Mouse (Mus musculus) midbrain, embryonic 16.5 days (tissue): ENCODE results near the gene Lrrtm1. TPM values are rescaled to one million over a fixed set of nuclear protein-coding genes. Genes with fewer than 3 reads are reported as not detected.

Experiments used
- ATAC-seq: fragments of 200-750 bp; cut with Nextera tagmentation; 2 replicates; pipeline ENCODE4 v1.8.0; 2017; ENCODE audit warnings: moderate TSS enrichment
- H3K27ac ChIP-seq: fragments of 300-500 bp; sonication (generic); 2 replicates; pipeline ENCODE4 v1.5.1; 2014; ENCODE audit warnings: mild to moderate bottlenecking, low read length, mixed read lengths
- H3K27me3 ChIP-seq: fragments of 300-500 bp; sonication (generic); 2 replicates; pipeline ENCODE4 v1.6.1; 2014; ENCODE audit warnings: low read depth, low read length, mixed read lengths; ENCODE audit not compliant: control insufficient read depth, insufficient read depth
- H3K36me3 ChIP-seq: fragments of 300-500 bp; sonication (generic); 2 replicates; pipeline ENCODE4 v1.6.1; 2014; ENCODE audit warnings: mild to moderate bottlenecking, low read length, moderate library complexity, mixed read lengths; ENCODE audit not compliant: control insufficient read depth, insufficient read depth
- H3K4me1 ChIP-seq: fragments of 300-500 bp; sonication (generic); 2 replicates; pipeline ENCODE4 v1.6.1; 2014; ENCODE audit warnings: mild to moderate bottlenecking, low read length, mixed read lengths; ENCODE audit not compliant: control insufficient read depth, insufficient read depth
- H3K4me2 ChIP-seq: fragments of 300-500 bp; sonication (generic); 2 replicates; pipeline ENCODE4 v1.6.1; 2014; ENCODE audit warnings: mild to moderate bottlenecking, low read length, mixed read lengths
- H3K4me3 ChIP-seq: fragments of 300-500 bp; sonication (generic); 2 replicates; pipeline ENCODE4 v1.5.1; 2014; ENCODE audit warnings: low read depth, mild to moderate bottlenecking, low read length, moderate library complexity, mixed read lengths
- H3K9ac ChIP-seq: fragments of 300-500 bp; sonication (generic); 2 replicates; pipeline ENCODE4 v1.6.1; 2014; ENCODE audit warnings: low read depth, low read length, mixed read lengths
- H3K9me3 ChIP-seq: fragments of 300-500 bp; sonication (generic); replicated peaks from 2 replicates; pipeline ENCODE4 v1.6.1; 2014; ENCODE audit warnings: mild to moderate bottlenecking, low read length, mixed read lengths; ENCODE audit not compliant: control insufficient read depth, poor library complexity, severe bottlenecking
- WGBS: fragments of 180-500 bp; shearing (Covaris S2); extraction: QIAGEN DNeasy Blood & Tissue Kit; methylation state at CpG from one replicate; pipeline ENCODE4 v1.1.7; 2014; 5-methylcytosine and 5-hydroxymethylcytosine counted together
- polyA plus RNA-seq: library from polyadenylated mRNA; unstranded; fragments of >200 nt; fragmentation: Nextera tagmentation; extraction: Ambion mirVana; gene quantifications from 2 replicates; pipeline ENCODE4 v1.2.1, GENCODE M21; 2015

Lrrtm1 gene
- polyA plus RNA-seq, 1 experiment from 2014 or later = 60.7 TPM

DNA sequence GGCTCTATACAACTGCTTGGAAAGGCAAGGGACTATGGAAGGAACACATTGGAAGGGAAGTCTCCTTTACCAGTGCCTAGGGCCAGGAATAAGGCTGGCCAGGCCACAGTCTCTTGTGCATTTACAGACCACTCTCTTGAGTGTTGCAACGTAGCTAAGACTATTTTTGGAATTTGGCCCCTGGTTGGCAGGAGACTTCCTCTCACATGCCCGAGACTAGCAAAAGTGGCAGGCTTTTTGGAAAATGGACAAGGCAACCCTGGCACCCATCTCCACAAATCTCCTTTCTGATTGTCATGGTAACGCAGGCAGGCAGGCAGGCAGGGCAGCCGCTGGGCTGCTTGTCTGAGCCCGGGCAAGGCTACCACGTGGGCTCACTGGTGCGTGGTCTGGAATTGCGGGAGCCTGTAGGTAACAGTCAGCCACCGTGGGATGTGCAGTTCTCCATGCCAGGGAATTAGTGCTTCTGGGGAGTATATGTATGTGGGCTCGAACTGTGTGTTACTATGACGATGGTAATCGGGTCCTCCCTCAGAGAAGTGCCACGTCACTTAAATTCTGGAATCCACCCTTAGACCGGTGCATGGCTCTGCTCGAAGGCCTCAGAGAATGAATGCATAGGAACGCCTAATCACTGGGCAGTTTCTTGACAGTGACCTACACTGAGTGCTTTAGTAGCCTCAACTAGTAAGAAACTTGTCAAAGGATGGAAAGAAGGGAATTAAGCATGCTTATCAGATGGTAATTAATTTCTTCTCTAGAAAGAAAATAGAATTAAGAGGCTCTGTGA, 19.4 kb upstream of the Lrrtm1 start:
- Histone ChIP-seq H3K9me3 (no peaks in the 10 kb centered on the region), H3K4me2 (peak overlapping the region; percentile 35), H3K4me1 (peaks cover 10% of the 10 kb centered on the region), H3K9ac (0 out of 2 replicates have a peak overlapping the region, but pooled peaks have one; percentile 11), H3K27me3 (no peaks in the 10 kb centered on the region), H3K27ac (peak overlapping the region; percentile 28; the same call in 1 of the 2 replicates), H3K36me3 (no peaks in the 10 kb centered on the region), H3K4me3 (no peak overlapping the region)
- 18% methylated on average over 16 of the region's 16 CpGs for WGBS
- peak; percentile 90 for ATAC-seq

GRCm38 (mm10) chr6:77240426-77240825, 2.1 kb upstream of the Lrrtm1 start:
- Histone ChIP-seq H3K27ac (no peak overlapping the region), H3K9ac (no peak overlapping the region), H3K9me3 (no peaks in the 10 kb centered on the region), H3K4me3 (no peak overlapping the region), H3K4me2 (no peak overlapping the region), H3K36me3 (no peaks in the 10 kb centered on the region), H3K4me1 (peaks cover 6% of the 10 kb centered on the region), H3K27me3 (no peaks in the 10 kb centered on the region)
- ATAC-seq = no peak
- WGBS = 29% methylated on average over 1 of the region's 1 CpGs

GRCm38 (mm10) chr6:77243541-77244231, 1.2 kb downstream of the Lrrtm1 start:
- ATAC-seq = peak; percentile 50
- no peaks in the 10 kb centered on the region for H3K9me3 ChIP-seq
- peaks cover 19% of the 10 kb centered on the region for H3K4me1 ChIP-seq
- H3K27ac ChIP-seq = peak overlapping the region; percentile 91
- no peaks in the 10 kb centered on the region for H3K36me3 ChIP-seq
- peak overlapping the region; percentile 71 for H3K4me3 ChIP-seq
- H3K4me2 ChIP-seq = peak overlapping the region; percentile 89
- peak overlapping the region; percentile 87 for H3K9ac ChIP-seq
- under 1% methylated on average over 37 of the region's 43 CpGs for WGBS
- no peaks in the 10 kb centered on the region for H3K27me3 ChIP-seq

DNA sequence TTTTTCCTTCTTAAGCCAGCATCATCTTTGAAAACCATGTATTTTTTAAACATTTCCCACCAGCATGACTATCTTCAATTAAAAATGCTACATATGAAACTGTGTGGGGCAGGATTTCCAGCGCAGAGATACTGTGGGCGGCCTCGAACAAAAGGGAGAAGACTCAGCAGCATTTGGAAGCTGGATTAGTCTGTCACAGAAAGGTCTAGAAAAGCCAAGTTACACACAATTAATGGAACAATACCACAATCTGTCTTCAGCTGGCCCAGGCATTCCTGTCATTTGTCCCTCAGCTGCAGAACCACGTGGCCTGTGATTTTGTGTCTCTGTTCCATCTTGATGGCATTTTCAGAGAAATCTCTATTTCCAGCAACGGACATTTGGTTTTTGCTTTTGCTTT, 11.0 kb downstream of the Lrrtm1 start:
- H3K4me1 ChIP-seq = peaks cover 6% of the 10 kb centered on the region
- no peak overlapping the region for H3K4me3 ChIP-seq

DNA sequence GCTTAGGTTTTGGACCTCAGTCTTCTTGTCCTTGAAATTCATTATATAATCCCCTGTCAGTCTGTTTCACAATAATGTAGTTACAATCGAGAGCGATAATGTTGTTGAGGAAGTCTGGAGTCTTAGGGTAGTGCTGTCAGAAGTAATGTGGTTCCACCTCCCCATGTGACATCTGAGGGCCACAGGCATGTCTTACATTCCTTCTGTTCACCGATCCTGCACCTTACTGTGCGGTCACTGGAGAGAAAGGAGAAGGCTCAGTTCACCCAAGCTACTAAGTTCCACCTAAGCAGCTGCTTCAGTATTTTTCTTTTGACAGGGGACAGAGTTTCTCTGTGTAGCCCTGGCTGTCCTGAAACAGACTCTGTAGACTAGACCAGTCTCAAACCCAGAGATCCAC, 13.9 kb downstream of the Lrrtm1 start:
- H3K9ac ChIP-seq = no peak overlapping the region
- ATAC-seq = no peak
- no peak overlapping the region for H3K4me2 ChIP-seq
- WGBS = 98% methylated on average over 4 of the region's 4 CpGs
- H3K4me3 ChIP-seq = no peak overlapping the region
- no peak overlapping the region for H3K27ac ChIP-seq
- H3K36me3 ChIP-seq = no peaks in the 10 kb centered on the region
- H3K4me1 ChIP-seq = no peaks in the 10 kb centered on the region
- H3K27me3 ChIP-seq = no peaks in the 10 kb centered on the region
- H3K9me3 ChIP-seq = no peaks in the 10 kb centered on the region

More for the DNA sequence above, 11.0 kb downstream of the Lrrtm1 start:
- no peaks in the 10 kb centered on the region for H3K27me3 ChIP-seq
- no peak overlapping the region for H3K27ac ChIP-seq
- H3K36me3 ChIP-seq = no peaks in the 10 kb centered on the region
- H3K9me3 ChIP-seq = no peaks in the 10 kb centered on the region
- no peak overlapping the region for H3K9ac ChIP-seq
- 63% methylated on average over 5 of the region's 5 CpGs for WGBS
- no peak overlapping the region for H3K4me2 ChIP-seq
- ATAC-seq = no peak

GRCm38 (mm10) chr6:77257358-77258105, 15.0 kb downstream of the Lrrtm1 start:
- WGBS = 43% methylated on average over 7 of the region's 7 CpGs
- no peaks in the 10 kb centered on the region for H3K4me1 ChIP-seq
- H3K27me3 ChIP-seq = no peaks in the 10 kb centered on the region
- no peak overlapping the region for H3K4me3 ChIP-seq
- ATAC-seq = no peak
- no peaks in the 10 kb centered on the region for H3K9me3 ChIP-seq
- no peak overlapping the region for H3K4me2 ChIP-seq
- H3K36me3 ChIP-seq = no peaks in the 10 kb centered on the region
- H3K27ac ChIP-seq = 0 out of 2 replicates have a peak overlapping the region, but pooled peaks have one; percentile 17
- H3K9ac ChIP-seq = no peak overlapping the region

- 86% methylated on average over 3 of the region's 3 CpGs for WGBS
Observed at GRCm38 (mm10) chr6:77265163-77265562, 22.7 kb downstream of the Lrrtm1 start.

GRCm38 (mm10) chr6:77278794-77279193, 36.3 kb downstream of the Lrrtm1 start:
- no peak overlapping the region for H3K9ac ChIP-seq
- H3K4me2 ChIP-seq = no peak overlapping the region
- no peak for ATAC-seq
- H3K36me3 ChIP-seq = no peaks in the 10 kb centered on the region
- no peaks in the 10 kb centered on the region for H3K9me3 ChIP-seq
- H3K4me1 ChIP-seq = no peaks in the 10 kb centered on the region
- H3K27me3 ChIP-seq = no peaks in the 10 kb centered on the region
- H3K27ac ChIP-seq = no peak overlapping the region
- H3K4me3 ChIP-seq = no peak overlapping the region
- 72% methylated on average over 5 of the region's 5 CpGs for WGBS

More at GRCm38 (mm10) chr6:77265163-77265562, 22.7 kb downstream of the Lrrtm1 start:
- Histone ChIP-seq H3K27ac (no peak overlapping the region), H3K36me3 (no peaks in the 10 kb centered on the region), H3K27me3 (no peaks in the 10 kb centered on the region), H3K4me3 (no peak overlapping the region), H3K4me1 (no peaks in the 10 kb centered on the region), H3K4me2 (no peak overlapping the region), H3K9me3 (no peaks in the 10 kb centered on the region), H3K9ac (no peak overlapping the region)
- ATAC-seq = no peak
